Mouse (Mus musculus) hindbrain, embryonic 13.5 days (tissue): ENCODE results near the gene Mllt6. TPM values are rescaled to one million over a fixed set of nuclear protein-coding genes. Genes with fewer than 3 reads are reported as not detected.
A peak's percentile ranks its signal among the peaks of the same experiment; 100 is the strongest.

Source experiments
- ATAC-seq: fragments of 200-750 bp; cut with Nextera tagmentation; 2 replicates; pipeline ENCODE4 v1.8.0; 2017; ENCODE audit warnings: moderate TSS enrichment; ENCODE audit not compliant: low FRiP score
- H3K27ac ChIP-seq: fragments of 300-500 bp; sonication (generic); 2 replicates; pipeline ENCODE4 v1.5.1; 2015; ENCODE audit warnings: inconsistent platforms, mild to moderate bottlenecking, moderate library complexity
- H3K27me3 ChIP-seq: fragments of 300-500 bp; sonication (generic); 2 replicates; pipeline ENCODE4 v1.6.1; 2015; ENCODE audit warnings: mild to moderate bottlenecking, inconsistent platforms
- H3K36me3 ChIP-seq: fragments of 300-500 bp; sonication (generic); 2 replicates; pipeline ENCODE4 v1.6.1; 2015; ENCODE audit warnings: mild to moderate bottlenecking, inconsistent platforms
- H3K4me1 ChIP-seq: fragments of 300-500 bp; sonication (generic); replicated peaks from 2 replicates; pipeline ENCODE4 v1.6.1; 2015; ENCODE audit warnings: inconsistent platforms
- H3K4me2 ChIP-seq: fragments of 300-500 bp; sonication (generic); 2 replicates; pipeline ENCODE4 v1.6.1; 2015; ENCODE audit warnings: inconsistent platforms, mild to moderate bottlenecking, moderate library complexity
- H3K4me3 ChIP-seq: fragments of 300-500 bp; sonication (generic); 2 replicates; pipeline ENCODE4 v1.5.1; 2015; ENCODE audit warnings: mild to moderate bottlenecking, inconsistent platforms
- H3K9ac ChIP-seq: fragments of 300-500 bp; sonication (generic); 2 replicates; pipeline ENCODE4 v1.6.1; 2015; ENCODE audit warnings: mild to moderate bottlenecking, inconsistent platforms
- H3K9me3 ChIP-seq: fragments of 300-500 bp; sonication (generic); 2 replicates; pipeline ENCODE4 v1.6.1; 2016; ENCODE audit warnings: inconsistent platforms
- WGBS: fragments of 180-500 bp; shearing (Covaris S2); methylation state at CpG from one replicate; pipeline ENCODE4 v1.1.7; 2015; 5-methylcytosine and 5-hydroxymethylcytosine counted together
- polyA plus RNA-seq: library from polyadenylated mRNA; unstranded; fragments of >200 nt; fragmentation: Nextera tagmentation; extraction: Ambion mirVana; gene quantifications from 2 replicates; pipeline ENCODE4 v1.2.1, GENCODE M21; 2015

Mllt6 gene
- polyA plus RNA-seq, result 3.4 and 4.1 TPM in 2 replicates

GRCm38 (mm10) chr11:97662893-97663527 is at the start of gene Mllt6:
Mllt6 (plus strand) TSS chr11:97663414.
- Histone ChIP-seq H3K27ac (peak within 1 kb of the TSS; percentile 86), H3K36me3 (peaks cover 26% of the 10 kb centered on the region), H3K4me1 (peaks cover 49% of the 10 kb centered on the region), H3K4me3 (peak within 1 kb of the TSS; percentile 87), H3K9me3 (no peaks in the 10 kb centered on the region), H3K4me2 (peak within 1 kb of the TSS; percentile 81), H3K27me3 (peaks cover 29% of the 10 kb centered on the region), H3K9ac (peak within 1 kb of the TSS; percentile 86)
- peak; percentile 48 for ATAC-seq
- WGBS, result under 1% methylated on average over 31 of the region's 76 CpGs

DNA sequence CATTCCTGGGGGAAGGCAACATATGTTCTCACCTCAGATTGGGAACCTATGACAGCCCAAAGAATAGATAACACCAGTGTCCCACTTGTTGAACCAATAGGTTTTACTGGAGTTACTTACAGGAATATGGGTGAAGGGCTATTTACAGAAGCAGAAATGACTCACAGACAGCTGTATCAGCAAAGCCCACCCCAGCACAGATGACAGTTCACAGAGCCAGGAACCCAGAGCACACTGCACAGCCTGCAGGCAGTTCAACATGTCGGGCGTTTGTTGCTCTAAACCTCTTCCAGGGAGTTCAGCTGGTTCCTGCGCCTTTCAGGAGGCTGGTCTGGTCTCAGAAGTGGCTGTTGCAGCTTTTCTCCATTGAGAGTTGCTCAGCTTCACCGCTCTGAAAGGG is 47.9 kb upstream of the Mllt6 start:
- H3K9ac ChIP-seq, result no peak overlapping the region
- no peak overlapping the region for H3K4me3 ChIP-seq
- 91% methylated on average over 4 of the region's 4 CpGs for WGBS
- no peak overlapping the region for H3K27ac ChIP-seq
- H3K4me1 ChIP-seq, result no peaks in the 10 kb centered on the region
- H3K36me3 ChIP-seq, result no peaks in the 10 kb centered on the region
- peaks cover 29% of the 10 kb centered on the region for H3K27me3 ChIP-seq
- no peak overlapping the region for H3K4me2 ChIP-seq
- ATAC-seq, result no peak
- no peaks in the 10 kb centered on the region for H3K9me3 ChIP-seq

- WGBS, result 49% methylated on average over 11 of the region's 11 CpGs
- no peaks in the 10 kb centered on the region for H3K4me1 ChIP-seq
- no peak for ATAC-seq
- no peak overlapping the region for H3K27ac ChIP-seq
- no peak overlapping the region for H3K4me2 ChIP-seq
- H3K9me3 ChIP-seq, result no peaks in the 10 kb centered on the region
- H3K36me3 ChIP-seq, result no peaks in the 10 kb centered on the region
- H3K4me3 ChIP-seq, result no peak overlapping the region
- H3K27me3 ChIP-seq, result peaks cover 36% of the 10 kb centered on the region
- H3K9ac ChIP-seq, result no peak overlapping the region
Measured at GRCm38 (mm10) chr11:97618368-97618767, 44.8 kb upstream of the Mllt6 start.

DNA sequence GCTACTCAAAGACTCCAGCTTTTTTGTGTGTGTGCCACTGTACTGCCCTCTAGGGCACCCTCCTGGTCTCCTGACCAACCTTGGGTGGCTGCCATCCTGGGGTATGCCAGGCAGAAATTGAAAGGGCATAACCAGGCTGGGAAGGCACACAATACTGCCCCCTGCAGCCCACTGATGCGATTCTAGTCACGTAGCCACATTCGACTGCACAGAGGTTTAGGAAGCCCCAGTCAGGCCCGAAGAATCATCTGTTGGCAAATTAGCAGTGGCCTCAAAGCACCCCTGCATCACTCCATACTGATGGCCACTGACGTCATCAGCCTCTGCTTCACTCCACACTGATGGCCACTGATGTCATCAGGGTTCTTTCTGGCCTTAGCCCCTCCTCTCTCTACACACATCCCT is 43.8 kb upstream of the Mllt6 start:
- Histone ChIP-seq H3K4me2 (no peak overlapping the region), H3K4me3 (no peak overlapping the region), H3K36me3 (no peaks in the 10 kb centered on the region), H3K9me3 (no peaks in the 10 kb centered on the region), H3K9ac (no peak overlapping the region), H3K27me3 (peaks cover 46% of the 10 kb centered on the region), H3K27ac (no peak overlapping the region), H3K4me1 (no peaks in the 10 kb centered on the region)
- 0 out of 2 replicates have a peak, but pooled peaks have one; percentile 28 for ATAC-seq
- WGBS, result 45% methylated on average over 5 of the region's 5 CpGs

DNA sequence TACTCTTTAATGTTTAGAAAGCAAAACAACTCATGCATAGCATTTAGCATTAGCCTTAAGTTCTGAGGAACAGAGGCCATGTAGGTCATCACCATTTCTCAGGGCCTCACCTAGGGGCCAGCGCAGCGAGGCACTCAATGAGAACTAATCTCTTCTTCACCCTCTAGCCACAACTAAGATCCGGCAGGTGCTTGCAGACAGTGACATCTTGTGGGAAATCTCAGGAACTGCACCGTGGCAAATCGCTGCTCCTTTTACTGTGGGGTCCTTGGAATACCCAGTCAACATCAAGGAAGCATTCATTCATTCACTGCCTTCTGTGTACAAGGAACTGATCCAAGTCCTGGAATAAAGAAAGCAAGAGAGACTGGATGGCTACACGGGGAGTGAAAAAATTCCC is 40.8 kb upstream of the Mllt6 start:
- ATAC-seq, result no peak
- Histone ChIP-seq H3K9me3 (no peaks in the 10 kb centered on the region), H3K4me1 (peaks cover 8% of the 10 kb centered on the region), H3K4me3 (no peak overlapping the region), H3K9ac (no peak overlapping the region), H3K4me2 (no peak overlapping the region), H3K36me3 (no peaks in the 10 kb centered on the region), H3K27ac (no peak overlapping the region), H3K27me3 (peaks cover 61% of the 10 kb centered on the region)
- WGBS, result 3% methylated on average over 6 of the region's 6 CpGs

GRCm38 (mm10) chr11:97623166-97623565 is 40.0 kb upstream of the Mllt6 start:
- no peak overlapping the region for H3K9ac ChIP-seq
- no peak for ATAC-seq
- H3K36me3 ChIP-seq, result no peaks in the 10 kb centered on the region
- H3K9me3 ChIP-seq, result no peaks in the 10 kb centered on the region
- no peak overlapping the region for H3K27ac ChIP-seq
- 64% methylated on average over 9 of the region's 9 CpGs for WGBS
- H3K4me1 ChIP-seq, result peaks cover 15% of the 10 kb centered on the region
- H3K27me3 ChIP-seq, result peaks cover 61% of the 10 kb centered on the region
- no peak overlapping the region for H3K4me3 ChIP-seq
- H3K4me2 ChIP-seq, result no peak overlapping the region

GRCm38 (mm10) chr11:97625551-97625950 is 37.7 kb upstream of the Mllt6 start:
- no peak for ATAC-seq
- peaks cover 77% of the 10 kb centered on the region for H3K27me3 ChIP-seq
- no peaks in the 10 kb centered on the region for H3K36me3 ChIP-seq
- H3K4me3 ChIP-seq, result no peak overlapping the region
- H3K27ac ChIP-seq, result no peak overlapping the region
- peaks cover 31% of the 10 kb centered on the region for H3K4me1 ChIP-seq
- 75% methylated on average over 5 of the region's 5 CpGs for WGBS
- H3K4me2 ChIP-seq, result no peak overlapping the region
- no peaks in the 10 kb centered on the region for H3K9me3 ChIP-seq
- no peak overlapping the region for H3K9ac ChIP-seq

DNA sequence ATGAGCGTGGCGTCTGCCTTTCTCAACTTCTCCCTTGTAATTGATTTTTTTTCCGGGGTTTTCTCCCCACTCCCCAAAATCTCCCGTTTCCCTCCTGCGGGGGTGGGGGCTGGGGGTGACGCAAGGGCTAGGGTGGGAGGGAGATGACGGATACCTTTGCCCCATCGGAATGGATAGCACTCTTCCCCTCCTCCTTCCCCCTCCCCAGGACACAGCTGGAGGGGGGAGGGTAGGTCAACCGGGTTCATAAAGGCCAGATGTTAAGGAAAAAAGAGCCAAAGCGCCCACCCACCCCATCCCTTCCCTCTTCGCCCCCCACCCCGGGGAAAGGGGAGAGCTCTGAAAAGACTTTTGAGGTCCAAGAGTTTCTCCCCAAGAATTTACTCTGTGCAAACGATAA is 36.8 kb upstream of the Mllt6 start:
- 8% methylated on average over 13 of the region's 13 CpGs for WGBS
- H3K4me2 ChIP-seq, result no peak overlapping the region

GRCm38 (mm10) chr11:97626850-97627249 is 36.4 kb upstream of the Mllt6 start:
- H3K4me1 ChIP-seq, result peaks cover 35% of the 10 kb centered on the region
- no peak overlapping the region for H3K27ac ChIP-seq
- no peaks in the 10 kb centered on the region for H3K36me3 ChIP-seq
- 5% methylated on average over 10 of the region's 10 CpGs for WGBS
- no peak for ATAC-seq
- no peak overlapping the region for H3K9ac ChIP-seq
- no peaks in the 10 kb centered on the region for H3K9me3 ChIP-seq
- H3K4me2 ChIP-seq, result no peak overlapping the region
- peaks cover 90% of the 10 kb centered on the region for H3K27me3 ChIP-seq
- no peak overlapping the region for H3K4me3 ChIP-seq

More for the DNA sequence above, 36.8 kb upstream of the Mllt6 start:
- Histone ChIP-seq H3K9me3 (no peaks in the 10 kb centered on the region), H3K27ac (no peak overlapping the region), H3K9ac (no peak overlapping the region), H3K4me1 (peaks cover 35% of the 10 kb centered on the region), H3K36me3 (no peaks in the 10 kb centered on the region), H3K4me3 (no peak overlapping the region), H3K27me3 (peaks cover 85% of the 10 kb centered on the region)
- ATAC-seq, result no peak

- 2% methylated on average over 30 of the region's 30 CpGs for WGBS
- peak overlapping the region; percentile 76 for H3K4me2 ChIP-seq
- H3K9ac ChIP-seq, result peak overlapping the region; percentile 82; the same call in 1 of the 2 replicates
- H3K4me1 ChIP-seq, result peaks cover 35% of the 10 kb centered on the region
- H3K27me3 ChIP-seq, result peaks cover 96% of the 10 kb centered on the region
- H3K4me3 ChIP-seq, result peak overlapping the region; percentile 67
- no peak for ATAC-seq
- no peak overlapping the region for H3K27ac ChIP-seq
- no peaks in the 10 kb centered on the region for H3K9me3 ChIP-seq
- no peaks in the 10 kb centered on the region for H3K36me3 ChIP-seq
Measured at GRCm38 (mm10) chr11:97627556-97628302, 35.5 kb upstream of the Mllt6 start.

DNA sequence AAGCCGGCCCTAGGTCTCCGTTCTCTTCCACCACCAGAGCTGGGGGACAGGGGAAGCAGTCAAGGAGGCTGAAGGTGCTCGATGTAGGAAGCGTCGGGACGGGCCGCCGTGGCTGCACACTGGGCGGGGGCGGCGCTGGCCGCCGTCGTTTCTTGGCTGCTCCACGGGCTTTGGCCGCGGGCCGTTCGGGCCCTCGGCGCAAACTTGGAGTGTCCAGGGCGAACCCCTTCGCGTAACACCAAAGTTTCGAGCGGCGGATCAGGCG is 35.0 kb upstream of the Mllt6 start:
- no peak for ATAC-seq
- H3K4me2 ChIP-seq, result peak overlapping the region; percentile 76
- H3K4me1 ChIP-seq, result peaks cover 35% of the 10 kb centered on the region
- H3K36me3 ChIP-seq, result no peaks in the 10 kb centered on the region
- WGBS, result 0% methylated on average over 28 of the region's 28 CpGs
- H3K27me3 ChIP-seq, result peaks cover 91% of the 10 kb centered on the region
- H3K27ac ChIP-seq, result no peak overlapping the region
- H3K9me3 ChIP-seq, result no peaks in the 10 kb centered on the region
- peak overlapping the region; percentile 82; the same call in 1 of the 2 replicates for H3K9ac ChIP-seq
- peak overlapping the region; percentile 67 for H3K4me3 ChIP-seq

DNA sequence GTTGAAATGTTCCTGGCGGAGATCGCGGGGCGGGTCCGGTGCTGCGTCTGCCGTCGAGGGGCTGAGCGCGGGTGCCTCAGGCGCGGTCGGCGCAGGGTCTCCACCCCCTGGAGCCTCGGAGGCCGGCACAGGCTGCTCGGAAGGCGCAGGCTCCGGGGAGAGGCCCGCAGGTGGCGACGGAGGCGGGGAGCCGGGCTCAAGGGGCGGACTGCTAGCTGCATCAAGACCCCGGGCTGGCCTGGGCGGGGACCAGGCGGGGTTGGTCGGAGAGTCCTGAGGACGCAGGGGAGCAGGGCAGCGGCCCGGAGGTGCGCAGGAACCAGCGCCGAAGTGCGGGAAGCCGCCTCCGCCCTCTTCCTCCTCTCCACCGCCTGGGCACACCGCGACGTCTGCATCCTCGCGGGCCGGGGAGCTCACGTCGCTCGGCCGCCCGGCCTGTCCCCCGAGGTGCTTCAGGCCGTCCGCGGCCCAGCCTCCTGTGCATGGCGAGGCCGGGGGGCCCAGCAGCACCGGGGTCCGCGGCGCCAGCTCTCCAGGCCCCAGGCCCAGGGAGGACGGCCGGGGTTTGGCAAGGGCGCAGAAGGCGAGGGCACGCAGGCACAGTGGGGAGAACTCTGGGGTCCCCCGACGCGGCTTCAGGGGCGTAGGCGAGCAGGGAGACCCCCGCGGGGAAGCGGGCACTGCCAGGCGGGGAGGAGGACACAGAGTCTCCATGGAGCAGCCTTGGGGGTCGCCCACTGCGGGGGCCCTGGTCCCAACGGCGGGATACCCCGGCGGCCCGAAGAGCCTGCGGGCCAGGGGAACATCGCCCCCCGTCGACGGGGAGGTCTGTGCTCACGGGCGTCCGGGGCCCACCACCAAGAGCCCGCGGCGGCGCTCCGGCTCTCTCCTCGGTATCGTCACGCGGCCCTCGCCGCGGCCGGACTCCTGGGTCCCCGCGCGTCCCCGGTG is 34.4 kb upstream of the Mllt6 start:
- under 1% methylated on average over 100 of the region's 106 CpGs for WGBS
- peak overlapping the region; percentile 82 for H3K9ac ChIP-seq
- peaks cover 35% of the 10 kb centered on the region for H3K4me1 ChIP-seq
- H3K36me3 ChIP-seq, result no peaks in the 10 kb centered on the region
- H3K4me3 ChIP-seq, result peak overlapping the region; percentile 67
- H3K4me2 ChIP-seq, result peak overlapping the region; percentile 76
- peaks cover 85% of the 10 kb centered on the region for H3K27me3 ChIP-seq
- H3K27ac ChIP-seq, result no peak overlapping the region
- H3K9me3 ChIP-seq, result no peaks in the 10 kb centered on the region
- ATAC-seq, result peak; percentile 60
